Mouse (Mus musculus) erythroblast, embryonic 14.5 days (primary cell): Measurements from ENCODE around the gene Umad1. TPM values are rescaled to one million over a fixed set of nuclear protein-coding genes. Genes with fewer than 3 reads are reported as not detected.

Experiments used
- H3K27me3 ChIP-seq: 2 replicates; pipeline ENCODE4 v1.6.1; 2012; ENCODE audit warnings: inconsistent platforms; ENCODE audit not compliant: control insufficient read depth
- H3K36me3 ChIP-seq: 2 replicates; pipeline ENCODE4 v1.6.1; 2012; ENCODE audit warnings: mild to moderate bottlenecking, inconsistent platforms; ENCODE audit not compliant: control insufficient read depth
- H3K4me1 ChIP-seq: 2 replicates; pipeline ENCODE4 v1.6.1; 2012; ENCODE audit warnings: inconsistent platforms; ENCODE audit not compliant: control insufficient read depth
- H3K4me3 ChIP-seq: replicated peaks from 2 replicates; pipeline ENCODE3; 2012; ENCODE audit warnings: moderate library complexity, mild to moderate bottlenecking, inconsistent platforms
- H3K9me3 ChIP-seq: 2 replicates; pipeline ENCODE4 v1.6.1; 2012; ENCODE audit warnings: low read length, inconsistent platforms, mixed read lengths; ENCODE audit not compliant: control insufficient read depth
- GATA1 ChIP-seq: IDR thresholded peaks from 2 replicates; pipeline ENCODE4 v1.6.1; 2012; ENCODE audit warnings: low read length, inconsistent platforms, mixed read lengths
- TAL1 ChIP-seq: IDR thresholded peaks from 3 replicates; pipeline ENCODE4 v1.6.1; 2012; ENCODE audit warnings: low read length, inconsistent platforms, mixed read lengths
- polyA plus RNA-seq: library from polyadenylated mRNA; stranded (reverse); fragments of >175 nt; gene quantifications from 2 replicates; pipeline ENCODE4 v1.2.3, GENCODE M21; 2012

The Umad1 gene
- polyA plus RNA-seq, 1 experiment, result 0.62 TPM

DNA sequence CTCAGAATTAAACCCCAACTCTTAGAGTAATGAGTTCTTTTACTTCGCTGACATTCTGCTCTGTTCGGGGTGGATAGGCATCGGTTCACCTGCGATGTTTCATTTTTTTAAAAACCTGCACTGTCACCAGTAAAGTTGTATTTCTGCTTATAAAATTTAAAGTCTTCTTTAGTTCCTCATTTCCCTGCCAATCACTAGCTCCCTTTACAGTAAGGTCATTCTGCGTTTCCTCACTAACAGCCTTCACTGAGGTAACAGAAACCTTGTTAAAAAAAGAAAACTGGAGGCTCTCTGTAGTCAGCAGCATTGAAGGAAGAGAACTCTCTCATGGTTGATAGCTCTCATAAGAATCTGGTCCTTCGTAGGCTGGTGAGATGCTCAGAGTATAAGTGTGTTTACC lies 80.4 kb downstream of the Umad1 start:
- Histone ChIP-seq H3K4me1 (peaks cover 35% of the 10 kb centered on the region), H3K27me3 (no peaks in the 10 kb centered on the region), H3K4me3 (no peak overlapping the region), H3K36me3 (no peaks in the 10 kb centered on the region; the same call in 1 of the 2 replicates), H3K9me3 (no peaks in the 10 kb centered on the region)
- TF ChIP-seq GATA1, result no peak
- TF ChIP-seq TAL1, result no peak

DNA sequence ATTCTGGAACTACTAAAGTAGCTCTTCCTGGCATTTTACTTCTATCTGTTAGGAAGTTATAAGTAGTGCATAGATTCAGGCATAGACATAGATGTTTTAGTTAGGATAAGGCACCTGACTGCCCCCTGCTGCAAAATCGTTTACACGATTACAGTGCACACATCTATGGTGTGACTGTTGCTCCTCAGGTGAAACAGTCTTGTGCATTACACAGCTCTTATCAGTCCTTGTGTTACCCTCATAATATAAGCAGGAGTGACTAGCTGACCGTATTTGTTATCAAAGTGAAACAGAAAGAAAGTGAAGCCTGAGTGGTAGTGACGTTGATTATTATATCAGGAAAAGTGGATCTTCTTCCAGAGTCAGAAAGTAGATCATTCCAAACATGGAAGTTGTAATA lies 84.2 kb downstream of the Umad1 start:
- peak; percentile 47 for TF ChIP-seq GATA1
- TF ChIP-seq TAL1, result peak; percentile 24; the same call in 1 of the 3 replicates
- no peaks in the 10 kb centered on the region for H3K9me3 ChIP-seq
- H3K36me3 ChIP-seq, result peaks cover 3% of the 10 kb centered on the region; the same call in 1 of the 2 replicates
- H3K4me3 ChIP-seq, result peak overlapping the region; percentile 66
- peaks cover 65% of the 10 kb centered on the region for H3K4me1 ChIP-seq
- no peaks in the 10 kb centered on the region for H3K27me3 ChIP-seq

DNA sequence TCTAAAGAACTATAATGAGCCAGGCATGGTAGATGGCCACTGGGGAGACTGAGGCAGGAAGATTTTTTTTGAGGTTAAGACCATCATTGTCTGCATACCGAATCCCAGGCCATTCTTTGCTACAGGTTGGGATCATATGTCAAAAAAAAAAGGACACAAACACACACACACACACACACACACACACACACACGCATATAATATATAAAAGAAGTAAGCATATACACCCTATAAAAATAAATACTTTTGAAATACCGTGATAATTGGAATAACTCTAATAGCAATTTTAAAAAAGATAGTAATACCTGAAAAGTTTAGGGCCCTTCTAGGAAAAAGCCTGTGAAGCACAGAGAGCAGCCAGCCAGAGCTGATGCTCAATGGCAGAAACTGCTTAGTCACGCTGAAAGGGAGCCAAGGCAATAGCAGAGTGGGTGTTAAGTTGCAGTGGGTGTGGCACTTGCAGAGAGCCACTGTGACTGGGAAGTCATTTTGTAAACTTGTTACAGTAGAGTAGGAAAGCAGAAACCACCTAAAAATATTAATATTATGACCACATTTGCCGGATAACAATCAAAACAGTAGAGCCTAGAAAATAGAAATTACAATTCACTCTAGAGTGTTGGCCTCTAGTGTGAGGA lies 86.2 kb downstream of the Umad1 start:
- Histone ChIP-seq H3K9me3 (no peaks in the 10 kb centered on the region), H3K27me3 (no peaks in the 10 kb centered on the region), H3K4me1 (peaks cover 82% of the 10 kb centered on the region), H3K4me3 (peak overlapping the region; percentile 66), H3K36me3 (peaks cover 3% of the 10 kb centered on the region; the same call in 1 of the 2 replicates)
- TF ChIP-seq GATA1 (no peak), TAL1 (no peak)

DNA sequence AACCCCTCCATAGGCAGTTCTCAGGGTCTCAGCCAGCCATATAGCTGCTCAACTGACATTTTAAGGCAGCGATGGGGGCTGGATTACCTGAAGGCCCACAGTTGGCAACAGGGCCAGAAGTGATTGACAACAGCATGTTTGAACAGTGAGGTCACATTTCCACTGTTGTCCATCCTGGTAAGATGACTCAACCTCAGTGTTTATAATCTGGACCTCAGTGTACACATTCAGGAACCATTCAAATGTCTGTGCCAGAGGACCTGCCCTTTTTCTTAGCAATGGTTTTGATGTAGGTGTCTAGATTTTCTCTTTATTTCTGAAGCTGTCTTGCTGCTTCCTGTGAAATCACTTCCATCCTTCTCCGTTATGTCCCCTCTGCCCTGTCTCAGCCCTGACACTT lies 88.1 kb downstream of the Umad1 start:
- peaks cover 3% of the 10 kb centered on the region; the same call in 1 of the 2 replicates for H3K36me3 ChIP-seq
- no peaks in the 10 kb centered on the region for H3K27me3 ChIP-seq
- H3K9me3 ChIP-seq, result no peaks in the 10 kb centered on the region
- TF ChIP-seq TAL1 (no peak), GATA1 (no peak)
- H3K4me3 ChIP-seq, result no peak overlapping the region
- peaks cover 94% of the 10 kb centered on the region for H3K4me1 ChIP-seq

DNA sequence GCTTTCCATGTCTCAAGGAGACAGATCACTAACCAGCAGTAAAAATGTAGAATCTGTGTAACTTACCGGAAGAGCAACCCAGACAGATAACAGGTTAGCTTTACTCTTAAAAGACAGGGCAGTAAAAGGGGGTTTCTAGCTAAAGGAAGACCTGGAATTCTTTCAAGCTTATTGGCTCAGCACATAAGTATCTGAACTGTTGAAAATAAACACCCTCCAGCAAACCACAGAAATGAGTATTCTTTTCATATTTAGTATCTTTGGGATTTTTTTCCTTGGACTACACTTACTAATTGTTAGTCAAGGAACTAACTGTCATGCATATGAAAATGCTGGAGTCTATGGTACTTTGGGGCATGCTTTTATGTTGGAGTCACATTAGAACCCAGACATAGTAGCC lies 89.3 kb downstream of the Umad1 start:
- Histone ChIP-seq H3K4me1 (peaks cover 82% of the 10 kb centered on the region), H3K36me3 (peaks cover 3% of the 10 kb centered on the region; the same call in 1 of the 2 replicates), H3K27me3 (no peaks in the 10 kb centered on the region), H3K9me3 (no peaks in the 10 kb centered on the region), H3K4me3 (no peak overlapping the region)
- TF ChIP-seq TAL1 (no peak), GATA1 (no peak)

DNA sequence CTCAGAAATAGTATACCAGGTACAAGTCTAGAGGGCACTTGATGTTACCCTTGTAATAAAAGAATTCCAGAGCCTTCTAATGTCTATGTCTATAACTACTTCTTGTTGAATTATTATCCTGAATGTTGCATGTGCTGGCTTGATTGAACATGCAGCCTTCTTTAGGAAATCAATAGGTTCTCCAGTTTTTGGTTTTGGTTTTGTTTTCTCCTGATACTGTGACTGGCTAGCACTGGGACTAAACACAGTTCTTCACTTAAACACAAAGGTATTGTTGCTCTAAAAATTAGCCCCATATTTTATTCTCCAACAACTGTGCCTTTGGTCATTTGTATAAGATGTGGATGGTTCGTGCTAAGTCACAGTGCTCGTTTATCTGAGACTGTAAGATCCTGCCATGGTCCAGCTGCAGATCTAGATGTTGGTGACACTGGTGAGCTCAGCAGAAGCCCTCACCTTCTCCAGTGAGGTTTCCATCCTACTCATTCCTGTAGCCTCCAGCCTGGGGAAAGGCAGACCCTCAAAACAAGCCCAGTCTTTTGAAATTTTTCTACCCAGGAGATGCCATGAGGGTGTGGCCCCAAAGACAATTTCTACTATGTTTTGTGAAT lies 90.1 kb downstream of the Umad1 start:
- H3K9me3 ChIP-seq, result no peaks in the 10 kb centered on the region
- peak overlapping the region; percentile 35 for H3K4me3 ChIP-seq
- TF ChIP-seq TAL1, result peak; percentile 72
- TF ChIP-seq GATA1, result no peak
- peaks cover 3% of the 10 kb centered on the region; the same call in 1 of the 2 replicates for H3K36me3 ChIP-seq
- H3K27me3 ChIP-seq, result no peaks in the 10 kb centered on the region
- peaks cover 75% of the 10 kb centered on the region for H3K4me1 ChIP-seq

DNA sequence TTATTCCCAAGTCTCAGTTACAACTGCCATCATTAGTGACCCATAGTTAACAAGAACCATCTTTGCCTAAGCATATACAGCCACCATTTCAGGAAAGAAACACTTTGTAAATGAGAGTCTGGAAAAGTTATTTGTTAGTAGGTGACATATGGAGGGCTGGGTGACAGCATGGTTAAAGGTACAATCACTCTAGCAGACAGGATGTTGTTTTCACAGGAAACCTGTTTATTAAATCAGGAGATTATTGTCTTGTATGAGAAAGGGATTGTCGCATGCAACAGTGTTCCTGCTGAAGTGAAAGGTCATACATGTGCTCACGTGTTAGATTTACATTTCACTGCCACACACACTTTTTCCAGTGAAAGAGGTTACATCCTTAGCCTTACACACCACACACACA lies 92.4 kb downstream of the Umad1 start:
- Histone ChIP-seq H3K4me1 (peaks cover 54% of the 10 kb centered on the region), H3K36me3 (peaks cover 3% of the 10 kb centered on the region; the same call in 1 of the 2 replicates), H3K9me3 (no peaks in the 10 kb centered on the region), H3K27me3 (no peaks in the 10 kb centered on the region), H3K4me3 (no peak overlapping the region)
- TF ChIP-seq TAL1, result no peak
- TF ChIP-seq GATA1, result no peak

DNA sequence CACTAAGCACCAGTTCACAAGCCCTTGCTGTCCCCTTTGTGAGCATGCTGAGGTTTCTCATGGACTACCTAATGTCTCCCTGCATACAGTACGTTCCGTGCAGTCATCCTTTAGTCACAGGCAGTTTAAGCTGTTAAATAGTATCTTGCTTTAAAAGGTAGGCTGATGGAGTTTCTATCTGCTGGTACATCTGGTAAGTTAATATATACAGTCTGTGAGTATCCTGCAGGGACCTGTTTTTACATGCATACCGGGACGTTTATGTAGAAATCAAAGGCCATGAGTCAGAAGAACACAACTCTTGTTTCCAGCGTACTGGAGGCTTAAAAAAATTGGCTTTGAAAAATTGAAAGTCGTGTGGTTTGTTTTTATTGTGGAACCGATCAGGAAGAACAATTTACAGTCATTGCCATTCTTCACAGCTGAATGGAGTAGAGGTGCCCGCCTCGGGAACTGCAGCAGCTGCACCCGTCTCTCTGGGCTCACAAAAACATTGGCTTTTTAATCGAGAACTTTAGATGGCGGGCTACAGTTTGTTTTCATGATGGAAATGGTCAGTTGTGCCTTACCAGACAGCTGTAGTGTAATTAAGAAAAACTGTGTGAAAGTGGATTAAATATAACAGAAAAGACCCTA lies 93.6 kb downstream of the Umad1 start:
- H3K4me3 ChIP-seq, result no peak overlapping the region
- no peaks in the 10 kb centered on the region; the same call in 1 of the 2 replicates for H3K36me3 ChIP-seq
- TF ChIP-seq GATA1 (no peak), TAL1 (no peak)
- peaks cover 45% of the 10 kb centered on the region for H3K4me1 ChIP-seq
- H3K9me3 ChIP-seq, result no peaks in the 10 kb centered on the region
- H3K27me3 ChIP-seq, result no peaks in the 10 kb centered on the region

DNA sequence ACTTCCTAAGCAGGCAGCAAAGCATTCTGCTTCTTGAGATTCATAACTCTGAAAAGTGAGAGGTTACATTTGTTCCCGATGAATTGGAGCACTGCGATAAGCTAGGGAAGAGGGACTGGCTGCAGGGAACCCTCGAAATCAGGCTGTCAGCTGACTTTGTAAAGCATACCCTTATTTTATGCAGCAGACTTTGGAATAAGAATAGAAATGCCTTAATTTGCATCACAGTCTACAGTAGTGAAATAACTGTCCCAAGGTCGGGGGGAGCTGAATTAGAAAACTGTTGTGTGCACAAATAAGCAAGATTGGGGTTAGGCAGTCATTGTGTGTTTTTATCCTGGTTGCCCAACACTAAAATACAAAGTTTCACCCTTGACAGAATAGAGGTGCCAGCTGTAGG lies 94.4 kb downstream of the Umad1 start:
- Histone ChIP-seq H3K4me3 (no peak overlapping the region), H3K4me1 (peaks cover 41% of the 10 kb centered on the region), H3K36me3 (no peaks in the 10 kb centered on the region; the same call in 1 of the 2 replicates), H3K9me3 (no peaks in the 10 kb centered on the region), H3K27me3 (no peaks in the 10 kb centered on the region)
- TF ChIP-seq GATA1 (no peak), TAL1 (no peak)
